Mouse (Mus musculus) G1E (cell line): ENCODE results near the gene Gm14862. TPM values are rescaled to one million over a fixed set of nuclear protein-coding genes. Genes with fewer than 3 reads are reported as not detected.

Source experiments
- ATAC-seq: 2 replicates; pipeline ENCODE4 v1.8.0; 2016; ENCODE audit warnings: mild to moderate bottlenecking; ENCODE audit not compliant: insufficient number of reproducible peaks, poor library complexity, low FRiP score, severe bottlenecking; ENCODE audit errors: extremely low read depth
- DNase-seq: peaks from one replicate; pipeline ENCODE4 v3.0.0; 2012; ENCODE audit warnings: low spot score
- H3K27me3 ChIP-seq: 2 replicates; pipeline ENCODE4 v1.6.1; 2012; ENCODE audit warnings: mild to moderate bottlenecking, low read length, inconsistent platforms; ENCODE audit not compliant: insufficient read depth
- H3K36me3 ChIP-seq: replicated peaks from 2 replicates; pipeline ENCODE3; 2012; ENCODE audit warnings: mild to moderate bottlenecking, inconsistent platforms
- H3K4me1 ChIP-seq: 2 replicates; pipeline ENCODE4 v1.6.1; 2012; ENCODE audit warnings: low read depth, low read length, inconsistent platforms, mixed read lengths; ENCODE audit not compliant: insufficient read depth
- H3K4me3 ChIP-seq: 2 replicates; pipeline ENCODE4 v1.5.1; 2012; ENCODE audit warnings: low read depth, mild to moderate bottlenecking, inconsistent platforms, low read length, moderate library complexity, mixed read lengths
- H3K9me3 ChIP-seq: replicated peaks from 2 replicates; pipeline ENCODE4 v1.6.1; 2012; ENCODE audit warnings: inconsistent platforms
- CTCF ChIP-seq: IDR thresholded peaks from 2 replicates; pipeline ENCODE4 v1.5.1; 2012; ENCODE audit warnings: low read depth, low read length, inconsistent platforms, mixed read lengths
- GATA1 ChIP-seq: IDR thresholded peaks from 2 replicates; pipeline ENCODE4 v1.6.1; 2012; ENCODE audit warnings: borderline replicate concordance, low read length, inconsistent platforms, mixed read lengths
- GATA2 ChIP-seq: IDR thresholded peaks from 2 replicates; pipeline ENCODE4 v1.6.1; 2012; ENCODE audit warnings: low read depth, low read length, inconsistent platforms, borderline replicate concordance
- POLR2AphosphoS5 ChIP-seq: IDR thresholded peaks from 2 replicates; pipeline ENCODE4 v1.6.1; 2012; ENCODE audit warnings: low read depth, low read length, inconsistent platforms; ENCODE audit not compliant: insufficient replicate concordance
- TAL1 ChIP-seq: conservative IDR thresholded peaks from 2 replicates; pipeline ENCODE4 v1.6.1; 2012; ENCODE audit warnings: low read depth, low read length, inconsistent platforms, mixed read lengths
- polyA plus RNA-seq: library from polyadenylated mRNA; stranded (reverse); fragments of >175 nt; gene quantifications from 2 replicates; pipeline ENCODE4 v1.2.3, GENCODE M21; 2012
- total RNA-seq, 2 experiments: library from RNA; stranded (forward) in 1 of 2; stranded (reverse) in 1 of 2; fragments of 200-1000 nt in 1 of 2; fragments of >200 nt in 1 of 2; fragmentation: Nextera tagmentation in 1 of 2; gene quantifications; 2 replicates each; pipeline ENCODE4 v1.2.3; 2014 to 2017

Gm14862 gene
- total and polyA plus RNA-seq, 3 experiments = not detected

GRCm38 (mm10) chrX:9254901-9255300 lies 1.8 kb downstream of the Gm14862 start:
- no peak for DNase-seq
- H3K4me1 ChIP-seq = peaks cover 19% of the 10 kb centered on the region
- no peak overlapping the region for H3K4me3 ChIP-seq

DNA sequence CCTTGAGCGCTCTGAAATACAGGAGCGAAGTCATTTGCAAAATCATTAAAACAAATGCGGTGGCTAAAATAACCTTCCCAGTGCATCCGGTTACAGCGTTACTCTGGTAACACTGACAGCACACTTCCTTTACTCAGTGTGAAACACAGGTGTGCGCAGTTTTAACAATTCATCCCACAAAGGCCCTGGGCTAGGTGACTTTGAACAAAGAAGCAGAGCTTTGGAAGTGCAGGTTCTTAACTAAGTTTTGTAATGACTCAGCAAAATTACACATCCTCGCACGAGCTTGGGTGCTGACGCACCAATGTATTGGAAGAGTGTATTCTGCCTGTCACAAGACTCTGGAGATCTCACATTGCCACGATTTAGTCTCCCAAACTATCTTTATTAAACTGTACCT lies 2.7 kb downstream of the Gm14862 start:
- DNase-seq (no peak), ATAC-seq (no peak)
- H3K4me3 ChIP-seq = no peak overlapping the region

More at GRCm38 (mm10) chrX:9254901-9255300, 1.8 kb downstream of the Gm14862 start:
- ATAC-seq = no peak
- Histone ChIP-seq H3K27me3 (no peaks in the 10 kb centered on the region), H3K36me3 (no peaks in the 10 kb centered on the region), H3K9me3 (no peaks in the 10 kb centered on the region)
- TF ChIP-seq CTCF (no peak), GATA1 (no peak), GATA2 (no peak), POLR2AphosphoS5 (no peak), TAL1 (no peak)

GRCm38 (mm10) chrX:9248911-9249310 lies 7.8 kb downstream of the Gm14862 start:
- no peak for DNase-seq

More for the DNA sequence above, 2.7 kb downstream of the Gm14862 start:
- TF ChIP-seq POLR2AphosphoS5 (no peak), GATA1 (no peak), GATA2 (no peak), CTCF (no peak), TAL1 (no peak)
- no peaks in the 10 kb centered on the region for H3K36me3 ChIP-seq
- H3K27me3 ChIP-seq = no peaks in the 10 kb centered on the region
- H3K4me1 ChIP-seq = peaks cover 24% of the 10 kb centered on the region
- no peaks in the 10 kb centered on the region for H3K9me3 ChIP-seq

GRCm38 (mm10) chrX:9244603-9245336 lies 11.9 kb downstream of the Gm14862 start:
- TF ChIP-seq GATA1 (no peak), CTCF (no peak), POLR2AphosphoS5 (no peak), GATA2 (no peak), TAL1 (peak; percentile 86)
- Histone ChIP-seq H3K4me1 (peaks cover 61% of the 10 kb centered on the region), H3K4me3 (no peak overlapping the region), H3K36me3 (no peaks in the 10 kb centered on the region), H3K9me3 (no peaks in the 10 kb centered on the region), H3K27me3 (no peaks in the 10 kb centered on the region)
- DNase-seq (peak; percentile 14), ATAC-seq (peak; percentile 90)

More at GRCm38 (mm10) chrX:9248911-9249310, 7.8 kb downstream of the Gm14862 start:
- no peak for ATAC-seq
- TF ChIP-seq CTCF (no peak), GATA1 (no peak)
- no peaks in the 10 kb centered on the region for H3K9me3 ChIP-seq
- no peak overlapping the region for H3K4me3 ChIP-seq
- H3K36me3 ChIP-seq = no peaks in the 10 kb centered on the region
- H3K27me3 ChIP-seq = no peaks in the 10 kb centered on the region
- H3K4me1 ChIP-seq = peaks cover 36% of the 10 kb centered on the region

- ATAC-seq = no peak
- no peaks in the 10 kb centered on the region for H3K36me3 ChIP-seq
- no peak for DNase-seq
- H3K4me3 ChIP-seq = no peak overlapping the region; the same call in 1 of the 2 replicates
- H3K4me1 ChIP-seq = peaks cover 48% of the 10 kb centered on the region
- H3K9me3 ChIP-seq = no peaks in the 10 kb centered on the region
- no peak for TF ChIP-seq POLR2AphosphoS5
- no peak for TF ChIP-seq GATA2
- no peak for TF ChIP-seq TAL1
- TF ChIP-seq GATA1 = no peak
- TF ChIP-seq CTCF = no peak
- no peaks in the 10 kb centered on the region for H3K27me3 ChIP-seq
Observed at GRCm38 (mm10) chrX:9243381-9243864, 13.3 kb downstream of the Gm14862 start.

DNA sequence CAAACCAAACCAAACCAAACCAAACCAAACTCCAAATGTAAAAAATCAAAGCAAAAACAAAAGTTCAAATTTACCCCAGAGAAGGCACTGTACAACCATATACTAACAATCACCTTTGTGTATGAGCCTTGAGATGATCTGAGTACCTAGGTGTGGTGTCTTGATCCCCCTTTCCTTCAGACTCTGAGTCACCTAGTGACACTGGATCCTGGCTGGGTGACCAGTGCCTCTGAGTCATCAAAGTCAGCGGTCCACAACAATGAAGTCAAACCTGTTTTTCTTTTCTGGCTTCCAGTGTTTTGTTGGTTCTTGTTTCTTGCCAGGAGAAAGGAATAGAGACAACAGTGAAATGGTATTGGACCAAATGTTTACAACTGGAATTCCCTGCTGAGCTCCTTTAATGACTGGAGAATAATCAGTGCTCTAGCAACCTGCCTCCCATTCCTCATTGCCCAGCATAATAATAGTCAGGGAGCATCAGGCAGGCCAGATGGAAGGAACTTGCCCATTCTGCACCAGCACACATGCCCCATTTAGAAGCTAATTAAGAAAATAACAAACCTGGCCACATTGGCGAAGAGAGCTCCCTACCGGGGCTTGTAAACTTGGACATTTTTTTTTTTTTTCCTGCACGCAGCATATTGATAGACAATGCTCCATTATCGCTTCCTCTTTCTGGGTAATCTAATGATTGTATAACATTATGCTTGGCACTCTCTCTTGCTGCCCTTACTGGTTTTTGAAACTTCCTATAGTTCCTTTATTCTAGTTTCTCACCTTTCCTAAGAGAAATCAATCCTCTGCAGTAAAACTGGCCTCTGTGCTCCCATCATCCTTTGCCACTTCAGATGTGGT lies 15.7 kb downstream of the Gm14862 start:
- no peak for ATAC-seq
- H3K4me1 ChIP-seq = peaks cover 35% of the 10 kb centered on the region
- no peaks in the 10 kb centered on the region for H3K9me3 ChIP-seq
- no peak for TF ChIP-seq TAL1
- no peak overlapping the region for H3K4me3 ChIP-seq
- H3K36me3 ChIP-seq = no peaks in the 10 kb centered on the region
- no peak for DNase-seq
- no peaks in the 10 kb centered on the region for H3K27me3 ChIP-seq

DNA sequence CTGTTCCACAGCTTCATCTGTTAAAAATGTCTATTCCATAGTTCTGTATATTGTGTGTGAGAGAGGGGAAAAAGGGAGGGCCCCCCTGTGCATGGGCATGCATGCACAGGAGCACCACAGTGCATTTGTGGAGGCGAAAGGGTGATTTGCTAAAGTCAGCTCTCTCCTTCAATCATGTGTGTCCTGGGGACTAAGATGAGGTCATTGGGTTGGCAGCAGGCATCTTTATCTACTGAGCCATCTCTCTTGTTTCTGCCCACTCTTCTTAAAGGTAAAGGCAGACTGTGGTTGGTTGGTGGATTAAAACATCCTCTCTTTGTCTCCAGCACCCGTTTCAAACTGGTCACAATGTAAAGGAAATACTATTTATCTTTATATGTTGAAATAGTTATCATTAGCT lies 29.6 kb downstream of the Gm14862 start:
- no peak for ATAC-seq
- Histone ChIP-seq H3K4me3 (no peak overlapping the region), H3K27me3 (no peaks in the 10 kb centered on the region), H3K9me3 (no peaks in the 10 kb centered on the region), H3K36me3 (no peaks in the 10 kb centered on the region), H3K4me1 (peaks cover 2% of the 10 kb centered on the region; the same call in 1 of the 2 replicates)
- TF ChIP-seq TAL1 = no peak
- DNase-seq = no peak
